Mouse (Mus musculus) gastrocnemius, adult 2 months (tissue): Measurements from ENCODE around the gene Matn4. TPM values are rescaled to one million over a fixed set of nuclear protein-coding genes. Genes with fewer than 3 reads are reported as not detected.
A peak's percentile ranks its signal among the peaks of the same experiment; 100 is the strongest.

ENCODE experiments used
- DNase-seq: peaks from one replicate; pipeline ENCODE4 v3.0.0; 2022
- H3K27ac ChIP-seq: fragments of 200-600 bp; 2 replicates; pipeline ENCODE4 v1.8.1; 2022; ENCODE audit warnings: mild to moderate bottlenecking
- H3K4me3 ChIP-seq: fragments of 200-600 bp; 2 replicates; pipeline ENCODE4 v1.8.1; 2022; ENCODE audit warnings: mild to moderate bottlenecking, moderate library complexity
- CTCF ChIP-seq: fragments of 200-600 bp; IDR thresholded peaks from 2 replicates; pipeline ENCODE4 v1.8.1; 2022; ENCODE audit warnings: antibody characterized with exemption, mild to moderate bottlenecking, moderate library complexity
- intact Hi-C: fragments of 180-260 bp; cut with DNase I; formaldehyde crosslinking; loops from one replicate; pipeline ENCODE4 v1.15.1; 2025
- total RNA-seq, 2 experiments: library from RNA; stranded (reverse); gene quantifications; 2 replicates each; pipeline ENCODE4 v1.2.3; 2021

Matn4 gene
- total RNA-seq, 2 experiments from 2014 or later = 0.56 to 1.7 TPM

DNA sequence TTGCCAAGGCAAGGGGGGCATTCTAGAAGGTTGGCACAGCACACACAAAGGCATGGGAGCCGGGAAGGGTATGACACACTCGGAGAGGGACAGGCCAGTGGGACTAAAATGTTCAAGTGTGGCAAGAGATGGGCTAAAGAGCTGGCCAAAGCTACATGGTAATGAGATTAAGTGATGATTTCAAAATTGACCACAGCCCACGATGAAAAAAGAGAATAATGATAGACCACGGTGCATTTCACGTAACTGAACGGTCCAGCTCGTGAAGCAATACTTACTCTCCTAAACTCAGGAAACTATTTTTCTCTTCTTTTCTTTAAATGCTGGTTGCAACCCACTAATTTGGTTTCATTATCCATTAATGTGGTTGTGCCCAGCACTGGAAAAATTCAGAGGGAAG lies 8.9 kb downstream of the Matn4 start:
- no peak for TF ChIP-seq CTCF
- intact Hi-C loops = no loop called here
- DNase-seq = no peak
- Histone ChIP-seq H3K4me3 (no peak overlapping the region), H3K27ac (no peak overlapping the region)

DNA sequence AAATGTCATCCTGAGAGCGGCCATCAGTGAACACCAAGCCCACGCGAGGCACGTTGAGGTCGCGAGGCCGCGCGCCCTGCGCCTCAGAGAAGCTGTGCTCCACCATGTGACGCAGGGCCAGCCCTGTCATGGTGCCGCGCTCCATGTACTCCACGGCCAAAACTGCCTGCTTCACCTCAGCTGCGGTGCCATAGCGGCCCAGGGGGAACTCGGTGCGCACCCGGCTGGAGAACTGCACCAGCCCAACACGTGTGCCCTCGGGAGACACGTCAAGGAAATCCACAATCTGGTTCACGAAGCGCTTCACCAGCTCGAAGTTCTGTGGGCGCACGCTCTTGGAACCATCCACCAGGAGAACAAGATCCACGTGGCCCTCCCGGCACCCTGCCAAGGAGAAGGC lies 11.8 kb downstream of the Matn4 start:
- no peak for DNase-seq
- intact Hi-C loops = no loop called here
- Histone ChIP-seq H3K27ac (no peak overlapping the region), H3K4me3 (no peak overlapping the region)
- no peak for TF ChIP-seq CTCF

DNA sequence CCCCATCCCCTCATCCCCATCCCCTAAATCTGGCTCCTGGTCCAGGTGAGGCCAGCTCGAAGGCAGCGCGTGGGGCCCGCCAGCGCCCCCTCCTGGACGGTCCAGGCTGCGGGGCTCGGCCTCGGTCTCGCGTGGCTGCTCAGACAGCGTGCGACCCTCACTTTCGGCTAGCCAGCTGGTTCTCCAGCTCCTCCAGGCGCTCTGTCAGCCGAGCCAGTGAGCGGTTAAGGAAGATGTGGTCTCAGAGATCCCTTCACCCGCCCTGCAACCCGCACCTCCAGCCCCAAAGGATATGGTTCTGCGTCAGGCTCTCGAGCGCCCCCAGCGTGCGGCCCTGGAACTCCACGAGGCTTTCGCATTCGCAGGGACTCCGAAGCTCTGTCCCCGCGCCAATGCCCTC lies 15.5 kb downstream of the Matn4 start:
- Histone ChIP-seq H3K27ac (no peak overlapping the region), H3K4me3 (peak overlapping the region; percentile 70)
- peak; percentile 81 for DNase-seq
- intact Hi-C loops = loop anchor here (5.0 kb wide), 2 partner anchors 257 to 287 kb away; no protein-coding TSS in a partner anchor
- TF ChIP-seq CTCF = peak; percentile 79

DNA sequence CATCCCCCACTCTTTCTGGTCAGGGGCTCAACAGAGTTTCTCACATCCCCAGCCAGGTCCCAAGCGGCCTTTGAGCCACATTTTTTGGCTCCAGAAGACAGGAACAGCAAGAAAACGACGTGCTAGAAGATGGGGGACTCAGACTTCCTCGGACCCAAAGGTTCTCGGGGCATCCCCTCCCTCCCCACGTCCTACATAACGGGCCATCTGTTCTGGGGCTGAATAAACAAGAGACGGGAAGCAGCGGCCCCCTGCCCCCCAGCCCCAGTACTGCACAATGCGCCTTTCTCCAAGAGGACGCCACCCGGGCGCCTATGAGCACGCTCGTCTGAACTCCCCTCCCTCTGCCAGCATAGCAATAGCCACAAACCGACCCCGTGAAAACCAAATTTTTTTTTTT lies 15.9 kb downstream of the Matn4 start, which contains the start of gene Slpi:
Gene Slpi, minus strand, starts transcription at position 76 of the 400 bp plus-strand sequence.
- no peak for DNase-seq
- no peak for TF ChIP-seq CTCF
- intact Hi-C loops = loop anchor here (5.0 kb wide), 2 partner anchors 257 to 287 kb away; no protein-coding TSS in a partner anchor
- peak within 1 kb of the TSS; percentile 70 for H3K4me3 ChIP-seq
- no peak within 1 kb of the TSS for H3K27ac ChIP-seq

DNA sequence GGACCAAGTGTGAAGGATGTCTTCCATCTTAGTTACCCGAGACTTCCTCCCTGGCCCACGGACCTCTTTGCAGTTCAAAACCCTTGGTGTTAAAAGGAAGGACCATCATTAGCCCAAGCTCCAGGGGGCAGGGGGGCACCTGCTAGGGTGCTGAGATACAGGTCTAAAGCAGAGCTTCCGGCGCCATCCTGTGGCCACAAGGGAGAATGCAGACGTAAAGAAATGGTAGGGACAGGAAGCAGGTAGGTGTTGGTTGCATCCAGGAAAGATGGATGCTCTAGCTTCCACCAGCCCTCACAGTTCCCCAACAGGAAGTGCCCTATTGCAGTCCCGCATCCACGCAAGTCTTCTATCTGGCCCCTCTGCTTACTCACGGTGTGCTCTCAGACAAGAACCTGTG lies 18.0 kb downstream of the Matn4 start:
- Histone ChIP-seq H3K4me3 (no peak overlapping the region), H3K27ac (no peak overlapping the region)
- intact Hi-C loops = loop anchor here (5.0 kb wide), 2 partner anchors 255 to 285 kb away; no protein-coding TSS in a partner anchor
- peak; percentile 62 for TF ChIP-seq CTCF
- peak; percentile 41 for DNase-seq

DNA sequence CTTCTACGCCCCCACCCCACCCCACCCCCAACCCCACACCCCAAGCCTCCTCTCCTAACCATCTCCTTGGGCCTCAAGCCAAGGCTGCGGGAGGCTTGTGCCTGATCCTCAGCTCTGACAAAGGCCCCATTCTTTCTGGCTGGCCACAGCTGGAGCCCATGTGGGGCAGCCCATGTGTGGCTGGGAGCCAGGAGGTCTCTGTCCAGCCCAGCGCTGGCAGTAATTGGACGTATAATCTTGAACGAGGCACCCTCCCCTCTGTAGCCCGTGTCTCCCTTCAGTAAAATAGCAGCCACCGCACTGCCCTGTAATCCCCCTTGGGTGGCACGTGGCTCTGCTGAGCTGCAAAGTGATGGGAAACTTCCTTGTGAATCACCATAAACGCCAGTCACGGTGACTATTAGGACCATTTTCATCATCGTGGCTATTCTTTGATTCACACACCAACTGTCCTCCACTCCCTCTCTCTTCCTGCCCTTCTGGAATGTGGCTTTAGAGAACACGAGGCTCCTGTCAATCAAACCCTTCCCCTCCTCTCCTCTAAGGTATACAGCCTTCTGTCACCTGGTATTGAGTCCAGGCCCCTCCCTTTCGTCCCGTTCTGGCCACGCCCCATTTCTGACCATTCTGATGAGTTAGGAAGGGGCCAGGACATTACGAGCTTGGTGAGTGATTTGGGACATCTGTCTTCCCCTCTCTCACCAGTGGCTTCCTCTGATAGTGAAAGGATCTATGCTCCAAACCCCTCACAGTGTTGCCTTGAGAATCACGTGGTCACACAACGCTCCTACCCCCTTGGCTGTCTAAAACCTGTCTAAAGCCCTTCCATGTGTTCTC lies 18.8 kb downstream of the Matn4 start:
- no peak for TF ChIP-seq CTCF
- no peak overlapping the region for H3K4me3 ChIP-seq
- no peak for DNase-seq

DNA sequence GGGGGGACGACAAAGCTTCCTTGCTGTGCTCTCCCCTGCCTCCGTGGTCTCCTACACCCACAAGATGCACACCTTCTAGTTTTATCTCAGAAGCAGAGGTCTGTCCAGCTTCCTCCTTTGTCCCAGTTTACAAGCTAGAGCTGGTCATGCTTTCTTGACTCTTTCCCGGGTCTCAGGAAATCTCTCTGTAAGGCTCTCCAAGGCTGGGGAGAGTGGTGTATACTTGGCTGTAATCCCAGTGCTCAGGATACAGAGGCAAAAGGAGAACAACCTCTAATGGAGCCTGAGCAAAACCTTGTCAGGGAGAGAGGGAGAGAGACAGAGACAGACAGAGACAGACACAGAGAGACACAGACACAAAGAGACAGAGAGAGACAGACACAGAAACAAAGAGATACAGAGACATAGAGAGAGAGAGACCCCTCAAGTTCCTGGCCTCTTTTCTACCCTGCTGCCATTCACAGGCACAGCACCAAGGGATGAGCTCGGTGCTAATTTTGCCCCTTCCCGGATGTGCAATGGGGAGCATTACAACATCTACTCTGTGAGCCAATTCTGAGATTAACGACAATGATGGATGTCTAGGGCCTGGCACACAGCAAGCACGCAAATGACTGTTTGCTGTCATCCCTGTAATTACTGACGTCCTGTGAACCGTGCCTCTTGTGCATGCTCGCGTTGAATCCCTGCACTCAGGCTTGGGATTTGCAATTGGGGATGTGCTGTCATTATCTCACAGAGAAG lies 21.1 kb downstream of the Matn4 start:
- no peak overlapping the region for H3K4me3 ChIP-seq
- no peak for DNase-seq
- no peak overlapping the region for H3K27ac ChIP-seq
- intact Hi-C loops = no loop called here
- no peak for TF ChIP-seq CTCF

More for the DNA sequence above, 18.8 kb downstream of the Matn4 start:
- no peak overlapping the region for H3K27ac ChIP-seq
- intact Hi-C loops = loop anchor here (5.0 kb wide), 2 partner anchors 254 to 284 kb away; no protein-coding TSS in a partner anchor

DNA sequence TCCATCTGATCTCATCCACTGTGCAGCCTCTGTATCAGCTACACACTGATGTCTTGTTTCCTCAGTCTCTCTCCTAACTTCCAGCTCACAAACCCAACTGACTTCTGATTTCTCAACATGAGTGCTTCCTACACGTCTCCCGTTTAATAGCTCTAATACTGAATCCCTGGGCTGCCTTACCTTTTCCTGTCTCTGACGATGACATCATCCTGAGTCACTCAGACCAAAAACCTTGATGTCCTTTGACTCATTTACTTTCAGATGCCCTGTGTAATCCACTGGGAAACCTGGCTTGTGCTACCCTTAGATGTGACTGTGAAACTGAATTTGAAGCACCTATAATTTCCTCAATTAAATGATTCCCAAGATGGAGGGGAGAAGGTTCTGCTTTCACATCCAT lies 22.0 kb downstream of the Matn4 start:
- no peak for DNase-seq
- intact Hi-C loops = no loop called here
- Histone ChIP-seq H3K27ac (no peak overlapping the region), H3K4me3 (no peak overlapping the region)
- TF ChIP-seq CTCF = no peak

DNA sequence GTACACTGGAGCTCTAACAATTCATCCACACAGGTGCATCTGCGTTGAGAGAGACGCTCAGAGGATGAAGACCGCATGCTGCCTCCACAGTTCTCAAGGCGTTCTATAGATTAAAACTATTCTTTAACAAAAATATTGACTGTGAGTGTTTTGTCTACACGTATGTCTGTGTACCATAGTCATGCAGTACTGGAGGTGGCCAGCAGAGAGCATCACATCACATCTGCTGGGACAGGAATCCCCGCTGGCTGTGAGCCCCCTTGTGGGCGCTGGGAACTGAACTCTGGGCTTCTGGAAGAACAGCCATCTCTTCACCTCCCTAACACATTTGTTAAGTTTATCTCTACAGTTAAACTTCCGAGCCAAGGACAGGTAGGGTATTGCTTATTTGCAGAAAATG lies 23.2 kb downstream of the Matn4 start:
- peak; percentile 3; the same call in 1 of the 2 replicates for TF ChIP-seq CTCF
- no peak for DNase-seq
- H3K27ac ChIP-seq = no peak overlapping the region
- no peak overlapping the region for H3K4me3 ChIP-seq
- intact Hi-C loops = no loop called here

DNA sequence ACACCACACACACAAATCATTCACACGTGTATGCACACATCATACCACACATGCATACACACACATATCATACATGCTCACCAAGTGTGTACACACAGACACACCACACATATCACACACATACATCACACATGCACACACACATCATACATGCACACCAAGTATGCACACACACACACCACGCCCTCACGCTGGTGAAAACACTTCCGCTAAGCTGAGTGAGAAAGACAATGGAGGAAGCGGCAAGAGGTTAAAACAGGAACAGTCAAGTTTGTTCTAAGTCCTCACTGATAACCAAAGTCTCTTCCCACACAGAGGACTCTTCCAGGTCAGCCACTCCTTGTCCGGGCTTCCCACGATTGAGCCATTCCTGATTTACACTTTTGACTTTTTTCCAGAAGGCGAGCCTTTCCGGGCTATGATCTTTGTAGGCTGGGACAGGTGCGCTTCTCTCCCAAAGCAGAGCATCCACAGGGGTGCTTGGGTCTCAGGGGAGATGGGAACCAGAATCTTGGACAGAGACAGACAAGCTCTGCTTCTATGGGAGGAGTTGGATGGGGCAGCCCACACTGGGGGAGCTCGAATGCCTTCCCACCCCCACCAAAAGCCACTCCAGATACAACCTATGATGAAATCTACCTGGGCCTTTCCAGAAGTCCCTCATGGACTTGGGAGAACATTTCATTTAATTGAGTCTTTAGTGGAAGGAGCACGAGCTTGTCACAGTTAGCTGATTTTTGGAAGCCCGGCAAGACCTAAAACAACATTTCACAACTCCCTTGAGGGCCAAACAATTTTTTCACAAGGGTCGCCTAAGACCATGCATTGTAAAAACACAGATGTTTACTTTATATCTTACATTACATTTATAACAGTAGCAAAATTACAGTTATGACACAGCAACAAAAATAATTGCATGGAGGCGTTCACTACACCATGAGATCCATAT lies 27.2 kb downstream of the Matn4 start:
- Histone ChIP-seq H3K27ac (no peak overlapping the region), H3K4me3 (no peak overlapping the region)
- intact Hi-C loops = no loop called here
- no peak for TF ChIP-seq CTCF
- DNase-seq = no peak

DNA sequence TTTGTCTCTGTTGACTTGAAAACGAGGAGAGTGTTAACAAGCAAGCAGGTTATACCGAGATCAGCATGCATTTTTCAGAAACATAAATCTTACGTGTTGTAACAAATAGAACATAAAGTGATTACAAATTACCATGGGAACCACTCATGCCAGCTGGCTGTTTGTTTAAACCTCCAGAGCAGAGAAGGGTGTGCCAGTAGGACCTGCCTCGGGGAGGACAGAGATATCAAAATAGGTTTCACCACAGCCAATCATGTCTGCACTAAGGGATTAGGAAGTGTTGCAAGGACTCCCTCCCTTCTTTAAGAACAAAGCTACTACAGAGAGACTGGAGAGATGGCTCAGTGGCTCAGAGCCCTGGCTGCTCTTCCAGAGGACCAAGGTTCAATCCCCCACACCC lies 31.8 kb downstream of the Matn4 start:
- TF ChIP-seq CTCF = no peak

DNA sequence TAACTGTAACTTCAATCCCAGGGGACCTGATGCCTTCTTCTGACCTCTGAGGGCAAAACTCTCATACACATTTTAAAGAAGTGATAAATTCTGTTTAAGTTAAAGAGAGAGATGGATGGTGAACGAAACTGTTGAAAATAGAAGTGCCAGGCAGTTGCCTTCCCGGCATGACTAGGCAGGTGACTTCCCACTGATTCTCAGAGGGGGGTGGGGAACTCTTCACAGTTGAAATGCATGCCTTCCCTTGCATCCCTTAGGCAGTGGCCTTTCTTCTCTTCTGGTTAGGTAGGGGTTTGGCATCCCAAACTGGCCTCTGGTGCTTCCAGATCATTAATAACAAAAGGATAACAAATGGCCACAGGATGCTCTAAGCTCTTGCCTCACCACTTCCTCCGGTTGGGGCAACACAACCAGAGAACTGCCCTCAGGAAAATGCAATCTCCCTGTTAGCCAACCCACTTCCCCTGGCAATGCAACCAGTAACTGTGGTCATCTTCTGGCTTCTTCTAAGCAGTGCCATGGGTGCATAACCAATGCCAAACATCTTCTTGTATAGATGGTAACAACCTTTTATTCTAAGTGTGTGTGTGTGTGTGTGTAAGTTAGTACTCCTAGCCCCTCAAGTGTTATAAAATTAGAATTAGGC lies 32.4 kb downstream of the Matn4 start:
- intact Hi-C loops = no loop called here
- no peak overlapping the region for H3K27ac ChIP-seq
- no peak for DNase-seq
- no peak for TF ChIP-seq CTCF
- no peak overlapping the region for H3K4me3 ChIP-seq

More for the DNA sequence above, 31.8 kb downstream of the Matn4 start:
- intact Hi-C loops = no loop called here
- DNase-seq = no peak
- Histone ChIP-seq H3K27ac (no peak overlapping the region), H3K4me3 (no peak overlapping the region)
